Mouse (Mus musculus): Measurements from ENCODE around the gene Snrpa1. TPM values are rescaled to one million over a fixed set of nuclear protein-coding genes. Genes with fewer than 3 reads are reported as not detected.

The Snrpa1 gene
- total RNA-seq, 1 experiment from 2014 or later, result 28.4 TPM

DNA sequence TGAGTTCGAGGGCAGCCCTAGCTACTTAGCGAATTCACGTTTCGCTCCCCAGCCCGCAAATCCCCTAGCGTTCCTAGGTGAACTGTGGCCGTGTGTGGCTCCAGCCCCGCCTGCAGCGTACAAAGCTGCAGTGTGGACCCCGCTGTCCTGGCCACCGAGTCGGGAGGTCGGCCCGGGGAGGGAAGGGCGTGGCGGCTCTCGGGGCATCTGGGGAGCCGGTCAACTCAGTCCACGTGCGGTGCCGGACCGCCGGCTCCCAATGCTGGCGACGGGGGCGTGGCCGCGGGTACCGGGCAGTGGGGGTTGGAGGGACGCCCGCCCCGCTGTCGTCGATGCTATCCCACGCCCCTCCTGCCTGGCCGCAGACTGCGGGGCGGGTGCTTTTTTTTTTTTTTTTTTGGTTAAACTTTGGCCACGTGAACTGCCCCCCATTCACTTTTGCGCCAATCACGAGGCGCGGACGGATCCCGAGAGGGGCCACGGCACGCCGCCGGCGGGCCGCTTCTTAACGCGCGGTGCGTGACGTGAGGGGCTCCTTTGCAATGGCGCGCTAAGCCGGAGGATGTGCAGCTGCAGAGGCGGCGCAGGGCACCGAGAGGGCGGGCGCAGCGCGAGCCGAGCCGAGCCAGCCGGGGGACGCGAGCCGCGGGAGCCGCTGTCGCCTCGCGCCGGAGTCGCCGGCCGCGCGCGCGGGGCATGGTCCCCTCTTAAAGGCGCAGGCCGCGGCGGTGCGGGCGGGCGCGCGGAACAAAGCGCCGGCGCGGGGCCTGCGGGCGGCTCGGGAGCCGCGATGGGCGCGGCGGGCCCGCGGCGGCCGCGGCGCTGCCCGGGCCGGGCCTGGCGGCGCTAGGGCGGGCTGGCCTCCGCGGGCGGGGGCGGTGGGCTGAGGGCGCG is 50.4 kb downstream of the Snrpa1 start, which contains the start of gene Chsy1:
Chsy1 (plus strand) TSS at position 555 of the 894 bp plus-strand sequence.
- ATAC-seq (ENCODE audit: extremely low read depth, insufficient number of reproducible peaks, low FRiP score, poor library complexity, severe bottlenecking), result peak; percentile 68

DNA sequence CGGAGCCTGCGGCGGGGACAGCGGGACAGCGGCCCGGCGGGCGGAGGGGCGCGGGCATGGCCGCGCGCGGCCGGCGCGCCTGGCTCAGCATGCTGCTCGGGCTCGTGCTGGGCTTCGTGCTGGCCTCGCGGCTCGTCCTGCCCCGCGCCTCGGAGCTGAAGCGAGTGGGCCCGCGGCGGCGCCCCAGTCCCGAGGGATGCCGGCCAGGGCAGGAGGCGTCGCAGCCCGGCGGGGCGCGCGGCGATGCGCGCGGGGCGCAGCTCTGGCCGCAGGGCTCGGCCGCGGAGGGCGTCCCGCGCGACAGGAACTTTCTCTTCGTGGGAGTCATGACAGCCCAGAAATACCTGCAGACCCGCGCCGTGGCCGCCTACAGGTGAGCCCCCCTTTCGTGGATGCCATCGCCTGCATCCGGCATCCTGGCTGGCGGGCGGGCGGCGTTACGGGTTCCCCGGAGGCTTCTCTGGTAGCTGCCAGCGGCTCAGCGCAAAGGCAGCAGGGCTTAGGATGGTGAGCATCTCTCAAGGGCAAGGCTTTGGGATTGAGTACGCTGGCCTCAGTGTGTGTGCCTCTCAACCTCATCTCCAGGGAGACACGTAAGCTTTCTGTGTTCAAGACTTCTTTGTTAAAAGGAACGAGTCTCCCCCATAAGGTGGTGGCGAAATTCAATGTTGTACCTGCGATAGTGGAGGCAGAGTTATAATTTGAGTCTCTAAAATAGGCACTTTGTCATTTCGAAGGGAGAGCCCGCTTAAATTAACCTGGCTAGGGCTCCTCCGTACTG is 51.2 kb downstream of the Snrpa1 start:
- peak; percentile 2; the same call in 1 of the 2 replicates for ATAC-seq (ENCODE audit: extremely low read depth, insufficient number of reproducible peaks, low FRiP score, poor library complexity, severe bottlenecking)

DNA sequence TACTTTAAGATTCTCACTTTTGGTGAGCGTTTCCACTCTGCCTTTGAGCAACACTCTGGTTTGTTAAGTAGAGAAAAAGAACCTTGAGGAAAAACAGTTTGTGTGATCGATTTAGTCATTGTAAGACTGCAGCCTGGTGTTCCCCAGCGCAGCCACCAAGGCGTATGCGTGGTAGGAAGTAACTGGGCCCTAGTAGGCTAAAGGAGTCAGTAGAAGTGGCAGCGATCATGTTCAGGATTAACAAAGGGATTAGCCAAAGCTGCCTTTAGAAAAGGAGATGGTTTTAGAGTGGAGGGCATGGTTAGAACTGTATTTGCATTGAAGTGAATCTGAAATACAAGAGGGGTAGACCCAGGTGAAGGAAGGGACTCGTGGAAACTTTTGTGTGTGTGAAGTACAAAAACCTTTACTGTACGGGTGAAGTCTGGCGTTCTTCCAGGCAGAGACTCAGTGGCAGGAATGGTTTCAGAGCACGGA is 51.9 kb downstream of the Snrpa1 start:
- ATAC-seq (ENCODE audit: extremely low read depth, insufficient number of reproducible peaks, low FRiP score, poor library complexity, severe bottlenecking), result no peak

DNA sequence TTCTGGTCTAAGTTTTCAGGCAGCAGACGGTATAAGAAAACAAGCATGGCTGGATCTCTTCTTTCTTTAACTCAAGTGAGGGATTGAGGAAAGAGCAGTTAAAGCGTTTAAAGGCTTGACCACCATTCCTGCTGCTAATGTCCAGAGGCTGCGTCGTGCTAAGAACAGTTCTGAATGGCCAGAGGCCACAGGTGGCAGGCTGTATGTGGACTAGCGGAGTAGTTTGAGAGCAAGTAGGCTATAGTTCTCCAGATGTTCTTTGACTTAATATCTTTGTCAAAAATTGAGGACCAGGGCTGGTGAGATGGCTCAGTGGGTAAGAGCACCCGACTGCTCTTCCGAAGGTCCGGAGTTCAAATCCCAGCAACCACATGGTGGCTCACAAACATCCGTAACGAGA is 52.4 kb downstream of the Snrpa1 start:
- ATAC-seq (ENCODE audit: extremely low read depth, insufficient number of reproducible peaks, low FRiP score, poor library complexity, severe bottlenecking), result no peak

DNA sequence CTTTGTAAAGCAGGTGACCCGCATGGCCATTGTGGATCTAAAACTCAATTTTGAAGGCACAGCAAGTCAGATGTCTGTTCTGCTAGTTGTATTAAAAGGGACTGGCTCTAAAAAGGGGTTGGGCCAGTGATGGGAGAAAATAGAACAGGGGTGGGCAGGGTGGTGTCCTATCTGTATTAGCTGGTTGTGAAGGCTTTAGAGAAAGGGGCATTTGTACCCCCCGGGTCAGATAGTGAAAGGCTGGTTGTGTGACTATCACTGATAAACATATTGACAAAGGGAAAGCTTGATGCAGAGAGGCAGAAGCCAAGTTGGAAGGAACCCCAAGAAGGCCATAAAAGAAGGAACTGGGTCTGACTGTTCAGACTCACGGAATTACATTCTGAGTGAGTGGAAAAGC is 54.8 kb downstream of the Snrpa1 start:
- no peak for ATAC-seq (ENCODE audit: extremely low read depth, insufficient number of reproducible peaks, low FRiP score, poor library complexity, severe bottlenecking)

DNA sequence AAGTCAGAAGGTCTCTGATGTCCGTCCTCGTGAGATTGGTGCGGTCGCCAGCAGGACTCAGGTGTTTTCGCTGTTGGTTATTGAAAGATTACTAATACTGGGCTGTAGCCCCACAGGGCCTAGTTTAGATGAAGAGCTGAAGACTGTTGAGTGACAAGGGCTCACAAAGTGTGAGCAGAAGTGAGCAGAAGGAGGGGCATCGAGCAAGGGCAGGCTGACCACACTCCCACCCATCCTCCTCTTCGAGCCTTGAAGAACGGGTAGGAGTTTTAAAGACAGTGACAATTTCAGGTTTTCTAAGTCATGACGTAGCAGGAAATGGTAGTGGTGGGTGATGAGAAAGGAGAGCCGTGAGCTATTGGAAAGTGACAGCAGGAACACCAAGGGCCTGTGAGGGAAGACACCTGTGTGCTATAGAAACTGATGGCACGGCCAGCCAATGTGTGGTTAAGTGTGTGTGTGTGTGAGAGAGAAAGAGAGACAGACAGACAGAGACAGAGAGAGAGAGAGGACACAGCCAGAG is 57.1 kb downstream of the Snrpa1 start:
- ATAC-seq (ENCODE audit: extremely low read depth, insufficient number of reproducible peaks, low FRiP score, poor library complexity, severe bottlenecking), result peak; percentile 50

DNA sequence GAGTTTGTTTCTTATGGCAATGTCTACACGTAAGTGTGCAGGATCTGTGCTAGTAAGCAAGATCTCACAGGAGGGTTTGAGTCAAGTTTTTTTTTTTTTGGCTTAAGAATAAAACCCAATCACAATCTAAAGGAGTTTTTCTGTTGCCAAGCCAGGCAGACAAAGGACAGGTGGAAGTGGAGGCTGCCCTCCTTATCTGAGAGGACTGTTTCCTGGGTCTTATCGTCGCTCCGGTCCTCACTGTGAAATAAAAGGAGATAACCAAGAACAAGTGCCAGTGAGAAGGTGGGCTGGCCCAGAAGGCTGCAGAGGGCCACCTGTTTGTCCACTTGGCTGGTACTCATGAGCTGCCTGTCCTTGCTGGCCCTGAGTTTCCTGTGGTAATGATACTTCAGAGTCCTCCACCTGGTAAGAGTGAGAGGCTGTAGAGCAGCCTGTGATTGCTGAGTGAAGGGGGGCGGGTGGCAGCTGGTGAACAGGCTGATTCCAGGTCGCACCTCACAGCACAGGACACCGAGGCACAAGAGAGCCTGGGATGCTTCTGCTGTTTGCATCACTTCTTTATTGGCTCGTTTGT is 58.2 kb downstream of the Snrpa1 start:
- ATAC-seq (ENCODE audit: extremely low read depth, insufficient number of reproducible peaks, low FRiP score, poor library complexity, severe bottlenecking), result no peak

DNA sequence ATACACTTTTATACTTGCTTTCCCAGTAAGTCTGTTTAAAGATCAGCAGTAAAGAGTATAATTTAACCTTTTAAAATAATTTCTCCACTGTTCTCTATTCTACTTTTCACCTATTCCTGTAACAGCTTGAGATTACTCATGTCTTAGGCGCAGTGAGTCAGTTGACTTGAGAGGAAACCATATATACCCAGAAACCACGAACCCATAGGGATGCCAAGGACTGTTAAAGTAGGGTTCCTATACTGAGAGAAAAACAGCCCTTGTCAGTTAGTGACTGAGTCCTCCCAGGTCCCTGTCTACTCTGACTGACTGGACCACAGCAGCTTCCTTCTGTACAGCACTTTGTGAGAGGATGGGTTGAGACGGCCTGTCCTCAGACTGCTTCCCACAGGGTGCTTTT is 59.2 kb downstream of the Snrpa1 start:
- no peak for ATAC-seq (ENCODE audit: extremely low read depth, insufficient number of reproducible peaks, low FRiP score, poor library complexity, severe bottlenecking)

DNA sequence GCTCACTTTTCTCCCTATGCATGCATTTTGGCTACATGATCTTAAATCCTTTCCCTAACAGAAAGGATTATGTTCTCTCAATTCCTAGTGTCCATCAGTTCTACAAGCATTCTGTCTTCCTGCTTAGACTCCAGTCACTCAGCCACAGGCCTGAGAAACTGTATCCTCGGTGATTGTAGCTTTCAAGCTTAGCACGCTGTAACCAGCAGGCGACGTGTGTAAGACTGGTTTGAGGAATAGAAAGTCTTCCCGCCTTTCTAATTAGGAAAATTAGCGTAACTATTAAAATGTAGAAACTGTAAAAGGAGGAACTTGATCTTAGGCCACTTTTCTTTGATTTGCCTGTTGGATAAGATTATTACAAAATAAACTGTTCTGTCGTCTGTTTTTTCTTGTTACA is 60.0 kb downstream of the Snrpa1 start:
- ATAC-seq (ENCODE audit: extremely low read depth, insufficient number of reproducible peaks, low FRiP score, poor library complexity, severe bottlenecking), result no peak

DNA sequence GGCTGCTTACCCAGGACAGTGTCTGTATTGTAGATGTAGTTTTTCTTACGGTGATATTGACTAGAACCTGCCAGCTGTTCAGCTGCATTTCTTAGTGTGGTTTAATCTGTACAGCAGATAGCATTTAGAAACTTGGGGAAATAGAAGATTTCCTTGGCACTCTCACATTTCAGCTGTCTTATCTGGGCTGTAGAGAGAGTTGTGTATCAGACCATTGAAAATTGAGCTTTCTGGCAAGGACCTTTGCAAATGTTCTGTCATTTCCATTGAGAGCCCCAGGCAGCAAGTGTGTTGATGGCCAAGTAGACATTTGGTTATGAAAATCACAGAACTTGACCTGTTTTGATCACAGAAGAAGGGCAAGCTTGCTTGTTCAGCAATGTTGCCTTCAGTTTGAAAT is 61.3 kb downstream of the Snrpa1 start:
- ATAC-seq (ENCODE audit: extremely low read depth, insufficient number of reproducible peaks, low FRiP score, poor library complexity, severe bottlenecking), result no peak

DNA sequence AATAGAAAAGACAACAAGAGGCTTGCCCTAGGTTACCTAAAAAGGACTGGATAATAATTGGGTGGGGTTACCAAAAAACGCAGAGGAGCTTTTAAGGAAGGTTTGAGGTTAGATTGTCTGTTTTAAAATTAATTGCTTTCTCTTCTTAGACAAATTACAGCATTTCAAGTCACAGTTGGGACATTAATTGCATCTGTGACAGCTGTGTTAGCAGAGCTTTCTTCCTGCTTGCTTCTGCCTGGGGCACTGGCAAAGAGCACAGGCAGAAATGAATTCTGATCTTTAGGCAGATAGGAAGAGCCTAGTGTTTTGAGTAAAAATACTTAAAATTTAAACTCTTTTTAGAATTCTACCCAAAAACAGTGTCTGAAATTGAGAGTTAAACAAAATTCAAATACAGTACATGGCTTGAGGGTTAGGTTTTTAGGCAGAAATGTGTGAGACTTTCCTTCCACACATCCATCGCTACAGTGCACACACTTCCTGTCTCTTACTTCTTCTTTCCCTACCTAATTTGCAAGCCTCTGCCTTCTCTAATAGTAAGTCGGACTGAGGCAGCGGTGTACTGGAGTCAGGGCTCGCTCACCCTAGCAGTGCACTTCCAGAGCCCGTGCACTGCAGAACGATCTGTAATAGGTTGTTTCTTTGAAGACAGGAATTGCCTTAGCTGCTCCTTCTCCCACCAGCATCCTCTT is 62.0 kb downstream of the Snrpa1 start:
- peak; percentile 66 for ATAC-seq (ENCODE audit: extremely low read depth, insufficient number of reproducible peaks, low FRiP score, poor library complexity, severe bottlenecking)

Other genes starting within 250 kb of the Snrpa1 start
- not detected in 2 replicates for gene Pcsk6, start 197.3 kb upstream of the Snrpa1 start, total RNA-seq (2017)
- gene Gm45213, start 15.4 kb upstream of the Snrpa1 start, total RNA-seq (2017), result not detected in 2 replicates
- 44.6 and 48.3 TPM in 2 replicates for gene Selenos, start 20.6 kb downstream of the Snrpa1 start, total RNA-seq (2017)
- gene Chsy1, start 50.5 kb downstream of the Snrpa1 start, total RNA-seq (2017), result 120 and 122 TPM in 2 replicates

Data from neutrophil, adult 5-6 weeks (primary cell).